In genomic region chr7:44855036-44855435, GRCm38 (mm10) we compare ENCODE assay signal across 7 mouse cellular contexts. TPM values are rescaled to one million over a fixed set of nuclear protein-coding genes. Genes with fewer than 3 reads are reported as not detected.
A peak's percentile ranks its signal among the peaks of the same experiment; 100 is the strongest.
DNase-seq lines count a peak whose midpoint lies in the region; ATAC-seq and TF ChIP-seq lines count a peak whose summit lies in the region.

No protein-coding gene starts in this region.

- H3K27ac ChIP-seq in lung, embryonic 14.5 days (ENCODE audit: low read depth), result peak overlapping the region; percentile 96
- H3K27ac ChIP-seq in forebrain, embryonic 10.5 days, result peak overlapping the region; percentile 91
- peak overlapping the region; percentile 48; the same call in 1 of the 2 replicates for H3K27ac ChIP-seq in limb, embryonic 11.5 days (replicated peaks; ENCODE audit: low read depth, low read length)
- H3K27ac ChIP-seq in small intestine, adult 2 months (ENCODE audit: insufficient read depth, low read depth, low read length), result peak overlapping the region; percentile 97

- peak overlapping the region; percentile 66 for H3K9ac ChIP-seq in lung, embryonic 14.5 days
- no peak overlapping the region; the same call in 1 of the 2 replicates for H3K9ac ChIP-seq in limb, embryonic 11.5 days (ENCODE audit: low read length)

- H3K36me3 ChIP-seq in lung, embryonic 14.5 days (ENCODE audit: insufficient read depth), result peaks cover 27% of the 10 kb centered on the region; the same call in 1 of the 2 replicates
- H3K36me3 ChIP-seq in forebrain, embryonic 10.5 days (replicated peaks), result peaks cover 33% of the 10 kb centered on the region
- H3K36me3 ChIP-seq in limb, embryonic 11.5 days (ENCODE audit: control insufficient read depth, insufficient read depth, low read length), result peaks cover 5% of the 10 kb centered on the region; the same call in 1 of the 2 replicates
- H3K36me3 ChIP-seq in small intestine, adult 2 months (ENCODE audit: control insufficient read depth, insufficient read depth, low read length), result no peaks in the 10 kb centered on the region

- ATAC-seq in lung, embryonic 14.5 days (ENCODE audit: insufficient read depth), result no peak
- ATAC-seq in limb, embryonic 11.5 days (ENCODE audit: insufficient number of reproducible peaks, low FRiP score, low TSS enrichment, low read depth), result no peak
- no peak for ATAC-seq in CD4-positive, CD25-positive, alpha-beta regulatory T cell, adult 4 months

- no peak for DNase-seq in lung, embryonic 14.5 days
- DNase-seq in lung, postnatal 4 days, result no peak
- no peak for DNase-seq in forebrain, embryonic 10.5 days (ENCODE audit: extremely low spot score, low spot score)
- DNase-seq in limb, embryonic 11.5 days (ENCODE audit: low spot score), result no peak
- DNase-seq in embryo, embryonic 11 days, result no peak

- peak overlapping the region; percentile 50 for H3K4me3 ChIP-seq in lung, embryonic 14.5 days (ENCODE audit: low read depth, low read length)
- peak overlapping the region; percentile 66 for H3K4me3 ChIP-seq in forebrain, embryonic 10.5 days
- H3K4me3 ChIP-seq in limb, embryonic 11.5 days (ENCODE audit: low read depth, low read length), result peak overlapping the region; percentile 39
- H3K4me3 ChIP-seq in small intestine, adult 2 months (ENCODE audit: low read depth, low read length), result peak overlapping the region; percentile 86

- peaks cover 21% of the 10 kb centered on the region for H3K4me1 ChIP-seq in lung, embryonic 14.5 days (ENCODE audit: insufficient read depth)
- peaks cover 78% of the 10 kb centered on the region for H3K4me1 ChIP-seq in forebrain, embryonic 10.5 days
- peaks cover 21% of the 10 kb centered on the region for H3K4me1 ChIP-seq in limb, embryonic 11.5 days (ENCODE audit: control insufficient read depth, insufficient read depth, low read length)
- H3K4me1 ChIP-seq in small intestine, adult 2 months (ENCODE audit: control insufficient read depth, insufficient read depth, insufficient read length, low read length), result peaks cover 16% of the 10 kb centered on the region

- H3K9me3 ChIP-seq in lung, embryonic 14.5 days (ENCODE audit: low read depth, low read length), result no peaks in the 10 kb centered on the region
- H3K9me3 ChIP-seq in forebrain, embryonic 10.5 days, result no peaks in the 10 kb centered on the region
- H3K9me3 ChIP-seq in limb, embryonic 11.5 days (ENCODE audit: control insufficient read depth, low read length), result no peaks in the 10 kb centered on the region

- WGBS in lung, embryonic 14.5 days, result 42% methylated on average over 10 of the region's 10 CpGs
- WGBS in forebrain, embryonic 10.5 days, result 48% methylated on average over 10 of the region's 10 CpGs
- WGBS in limb, embryonic 11.5 days, result 46% methylated on average over 10 of the region's 10 CpGs
- 13% methylated on average over 10 of the region's 10 CpGs for WGBS in small intestine, adult 2 months

- no peaks in the 10 kb centered on the region for H3K27me3 ChIP-seq in lung, embryonic 14.5 days (ENCODE audit: insufficient read depth, low read length)
- H3K27me3 ChIP-seq in forebrain, embryonic 10.5 days (ENCODE audit: poor library complexity, severe bottlenecking), result no peaks in the 10 kb centered on the region
- no peaks in the 10 kb centered on the region for H3K27me3 ChIP-seq in limb, embryonic 11.5 days (ENCODE audit: control insufficient read depth, insufficient read depth, low read length)
- H3K27me3 ChIP-seq in small intestine, adult 2 months (ENCODE audit: control insufficient read depth, insufficient read depth, low read length), result no peaks in the 10 kb centered on the region

- peak overlapping the region; percentile 92 for H3K4me2 ChIP-seq in lung, embryonic 14.5 days
- peak overlapping the region; percentile 70 for H3K4me2 ChIP-seq in limb, embryonic 11.5 days (ENCODE audit: low read depth, severe bottlenecking)

- no peak for TF ChIP-seq POLR2A in small intestine, adult 2 months (IDR thresholded peaks at IDR 0.05; ENCODE audit: low read depth, low read length)

- TF ChIP-seq CTCF in lung, embryonic 14.5 days (IDR thresholded peaks at IDR 0.05; ENCODE audit: low read depth), result no peak
- TF ChIP-seq CTCF in small intestine, adult 2 months (IDR thresholded peaks at IDR 0.05; ENCODE audit: extremely low read depth, insufficient read length, insufficient replicate concordance, low read depth, low read length), result no peak

RNA-seq across cellular contexts. Expression of gene Pnkp, which starts 1.9 kb away (rescaled TPM):
- 30.3 and 30.7 TPM in 2 replicates for polyA plus RNA-seq in lung, embryonic 14.5 days (2014; fragmentation: Nextera tagmentation; extraction: Ambion mirVana)
- 37.8 and 39.8 TPM in 2 replicates for polyA plus RNA-seq in forebrain, embryonic 10.5 days (2016; fragmentation: Nextera tagmentation; extraction: Ambion mirVana)
- 31.0 and 31.2 TPM in 2 replicates for polyA plus RNA-seq in limb, embryonic 11.5 days (2014; fragmentation: Nextera tagmentation; extraction: Ambion mirVana)
- polyA plus RNA-seq in small intestine, adult 2 months (2012; rRNA removed), result 36.9 and 84.2 TPM in 2 replicates
- 10 to 100 TPM; 45.0 to 74.3 TPM for polyA plus RNA-seq in CD4-positive, CD25-positive, alpha-beta regulatory T cell, adult 4 months (2017; shearing (Covaris generic))

RNA-seq across cellular contexts. Expression of gene Tbc1d17, which starts 6.2 kb away (rescaled TPM):
- polyA plus RNA-seq in lung, embryonic 14.5 days (2014; fragmentation: Nextera tagmentation; extraction: Ambion mirVana), result 60.1 and 73.7 TPM in 2 replicates
- 72.8 and 73.6 TPM in 2 replicates for polyA plus RNA-seq in forebrain, embryonic 10.5 days (2016; fragmentation: Nextera tagmentation; extraction: Ambion mirVana)
- 60.9 and 69.0 TPM in 2 replicates for polyA plus RNA-seq in limb, embryonic 11.5 days (2014; fragmentation: Nextera tagmentation; extraction: Ambion mirVana)
- 32.1 and 63.2 TPM in 2 replicates for polyA plus RNA-seq in small intestine, adult 2 months (2012; rRNA removed)
- 10 to 100 TPM; 64.8 to 85.3 TPM for polyA plus RNA-seq in CD4-positive, CD25-positive, alpha-beta regulatory T cell, adult 4 months (2017; shearing (Covaris generic))

RNA-seq across cellular contexts. Expression of gene Akt1s1, which starts 6.2 kb away (rescaled TPM):
- 61.9 and 76.9 TPM in 2 replicates for polyA plus RNA-seq in lung, embryonic 14.5 days (2014; fragmentation: Nextera tagmentation; extraction: Ambion mirVana)
- polyA plus RNA-seq in forebrain, embryonic 10.5 days (2016; fragmentation: Nextera tagmentation; extraction: Ambion mirVana), result 84.3 and 84.6 TPM in 2 replicates
- polyA plus RNA-seq in limb, embryonic 11.5 days (2014; fragmentation: Nextera tagmentation; extraction: Ambion mirVana), result 38.6 and 63.4 TPM in 2 replicates
- 180 and 283 TPM in 2 replicates for polyA plus RNA-seq in small intestine, adult 2 months (2012; rRNA removed)
- polyA plus RNA-seq in CD4-positive, CD25-positive, alpha-beta regulatory T cell, adult 4 months (2017; shearing (Covaris generic)), result 1 to 10 TPM; 1.2 to 3.1 TPM

RNA-seq across cellular contexts. Expression of gene Ptov1, which starts 14.6 kb away (rescaled TPM):
- polyA plus RNA-seq in lung, embryonic 14.5 days (2014; fragmentation: Nextera tagmentation; extraction: Ambion mirVana), result 386 and 443 TPM in 2 replicates
- polyA plus RNA-seq in forebrain, embryonic 10.5 days (2016; fragmentation: Nextera tagmentation; extraction: Ambion mirVana), result 415 and 438 TPM in 2 replicates
- 410 and 427 TPM in 2 replicates for polyA plus RNA-seq in limb, embryonic 11.5 days (2014; fragmentation: Nextera tagmentation; extraction: Ambion mirVana)
- 82.3 and 141 TPM in 2 replicates for polyA plus RNA-seq in small intestine, adult 2 months (2012; rRNA removed)
- polyA plus RNA-seq in CD4-positive, CD25-positive, alpha-beta regulatory T cell, adult 4 months (2017; shearing (Covaris generic)), result 1 to 10 TPM; 1.1 to 3.9 TPM

RNA-seq across cellular contexts. Expression of gene Med25, which starts 37.5 kb away (rescaled TPM):
- polyA plus RNA-seq in lung, embryonic 14.5 days (2014; fragmentation: Nextera tagmentation; extraction: Ambion mirVana), result 77.9 and 79.5 TPM in 2 replicates
- polyA plus RNA-seq in forebrain, embryonic 10.5 days (2016; fragmentation: Nextera tagmentation; extraction: Ambion mirVana), result 175 and 185 TPM in 2 replicates
- 79.2 and 80.5 TPM in 2 replicates for polyA plus RNA-seq in limb, embryonic 11.5 days (2014; fragmentation: Nextera tagmentation; extraction: Ambion mirVana)
- polyA plus RNA-seq in small intestine, adult 2 months (2012; rRNA removed), result 85.8 and 208 TPM in 2 replicates
- 10 to 100 TPM in 1 of 2 experiments, 1 to 10 TPM in 1; 9.1 to 10.9 TPM for polyA plus RNA-seq in CD4-positive, CD25-positive, alpha-beta regulatory T cell, adult 4 months (2017; shearing (Covaris generic))
